21 mouse cellular contexts compared by ENCODE assay signal in the genomic region with DNA sequence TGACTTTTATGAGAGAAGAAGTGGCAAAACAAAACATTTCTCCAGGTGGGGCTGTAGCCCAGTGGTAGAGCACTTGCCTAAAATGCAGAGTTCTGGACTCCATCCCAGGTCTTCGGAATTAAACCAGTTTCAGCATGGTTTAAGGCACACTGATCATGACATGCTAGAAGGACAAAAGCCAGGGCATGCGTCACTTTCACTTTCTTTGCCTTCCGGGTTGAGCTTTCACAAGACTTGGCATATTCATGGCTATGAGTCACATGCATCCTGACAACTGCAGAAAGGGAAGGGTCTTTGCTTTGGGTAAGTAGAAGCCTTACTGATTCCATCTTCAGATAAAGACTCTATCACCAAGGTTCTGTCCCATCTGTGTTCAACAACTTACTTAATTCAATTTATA. TPM values are rescaled to one million over a fixed set of nuclear protein-coding genes. Genes with fewer than 3 reads are reported as not detected.
DNase-seq lines count a peak whose midpoint lies in the region; ATAC-seq and TF ChIP-seq lines count a peak whose summit lies in the region.
"Had no signal": no experiment of that assay in that cellular context is flagged by ENCODE, and none has a peak within 500 bp of the region (broad histone marks: within the 10 kb centered on the region; RNA-seq: fewer than 3 reads in every experiment).

No protein-coding gene starts in this region.

- no peaks in the 10 kb centered on the region for H3K27me3 ChIP-seq in lung, postnatal 0 days (replicated peaks; ENCODE audit: insufficient read depth, low read length)
- H3K27me3 ChIP-seq: forebrain, embryonic 15.5 days; hindbrain, embryonic 12.5 days; limb, embryonic 12.5 days had no signal

- no peak for TF ChIP-seq CTCF in lung, postnatal 0 days (IDR thresholded peaks at IDR 0.05)

- no peak overlapping the region for H3K4me3 ChIP-seq in lung, postnatal 0 days (ENCODE audit: low read depth, low read length)
- H3K4me3 ChIP-seq: embryonic facial prominence, embryonic 10.5 days; forebrain, embryonic 15.5 days; hindbrain, embryonic 12.5 days; limb, embryonic 12.5 days had no signal

- peak; percentile 69 to 92 for DNase-seq in adrenal gland, adult (ENCODE audit: inconsistent age in 2 of 2, low spot score in 1 of 2)
- DNase-seq in adrenal gland, postnatal 4 days (ENCODE audit: low spot score in 2 of 2), result no peak
- DNase-seq in urinary bladder, postnatal 36 days (ENCODE audit: low spot score in 2 of 2), result peak; percentile 14 to 57
- no peak for DNase-seq in urinary bladder, postnatal 4 days (ENCODE audit: low spot score in 2 of 2)
- DNase-seq in lung, postnatal 0 days (ENCODE audit: low spot score), result peak; percentile 42
- DNase-seq in kidney, postnatal 10 days, result no peak
- DNase-seq in layer of hippocampus, adult 8-10 months (ENCODE audit: low spot score in 2 of 2), result no peak
- DNase-seq in thymus, postnatal 14 days, result no peak
- DNase-seq: B cell, adult 2 months; cerebellum, adult 2 months; gastrocnemius, postnatal 36 days; kidney, adult 9 months; layer of hippocampus, adult 9-11 months had no signal

- no peak overlapping the region for H3K9ac ChIP-seq in lung, postnatal 0 days (replicated peaks; ENCODE audit: low read depth)
- H3K9ac ChIP-seq: forebrain, embryonic 15.5 days; hindbrain, embryonic 12.5 days; limb, embryonic 12.5 days had no signal

- H3K36me3 ChIP-seq in lung, postnatal 0 days (ENCODE audit: insufficient read depth, low read length), result no peaks in the 10 kb centered on the region
- H3K36me3 ChIP-seq: forebrain, embryonic 15.5 days; hindbrain, embryonic 12.5 days; limb, embryonic 12.5 days had no signal

- TF ChIP-seq EP300 in lung, postnatal 0 days (IDR thresholded peaks at IDR 0.05), result no peak

- no peak overlapping the region for H3K27ac ChIP-seq in lung, postnatal 0 days (ENCODE audit: low read length)
- H3K27ac ChIP-seq: embryonic facial prominence, embryonic 10.5 days; forebrain, embryonic 15.5 days; hindbrain, embryonic 12.5 days; limb, embryonic 12.5 days had no signal

- 64% methylated on average over 3 of the region's 3 CpGs for whole genome bisulfite sequencing in lung, postnatal 0 days

- H3K9me3 ChIP-seq in lung, postnatal 0 days (ENCODE audit: low read length), result no peaks in the 10 kb centered on the region
- H3K9me3 ChIP-seq: embryonic facial prominence, embryonic 10.5 days; forebrain, embryonic 15.5 days; hindbrain, embryonic 12.5 days; limb, embryonic 12.5 days had no signal

- peaks cover 5% of the 10 kb centered on the region; the same call in 1 of the 2 replicates for H3K4me1 ChIP-seq in lung, postnatal 0 days (ENCODE audit: insufficient read depth, low read depth, low read length)

- H3K4me2 ChIP-seq in lung, postnatal 0 days (replicated peaks; ENCODE audit: low read depth, low read length), result no peak overlapping the region
- H3K4me2 ChIP-seq: forebrain, embryonic 15.5 days; hindbrain, embryonic 12.5 days; limb, embryonic 12.5 days had no signal

- no peak for ATAC-seq in lung, postnatal 0 days
- ATAC-seq: forebrain, embryonic 15.5 days had no signal

RNA-seq across cellular contexts. Expression of gene Zfp202, which starts 3.9 kb away (rescaled TPM):
- total RNA-seq in adrenal gland, postnatal 4 days (2021), result 1 to 10 TPM; 8.0 to 8.1 TPM
- polyA plus RNA-seq in lung, postnatal 0 days (2015; fragmentation: Nextera tagmentation; extraction: Ambion mirVana), result 1.3 and 1.7 TPM in 2 replicates
- 1 to 10 TPM; 3.7 to 5.1 (median 4.4) TPM for total RNA-seq in layer of hippocampus, adult 8-10 months (2022)

RNA-seq across cellular contexts. Expression of gene Olfr986, which starts 15.3 kb away (rescaled TPM):
- not detected for total RNA-seq in adrenal gland, postnatal 4 days (2021)
- not detected in 2 replicates for polyA plus RNA-seq in lung, postnatal 0 days (2015; fragmentation: Nextera tagmentation; extraction: Ambion mirVana)
- total RNA-seq in layer of hippocampus, adult 8-10 months (2022), result under 1 TPM in 1 of 4 experiments, not detected in 3; 0.18 TPM
- total RNA-seq: gastrocnemius, postnatal 36 days; midbrain, postnatal 0 days; neutrophil, adult 5-6 weeks had no signal
- polyA plus RNA-seq: cerebellum, adult 2 months; embryonic facial prominence, embryonic 10.5 days; forebrain, embryonic 15.5 days; hindbrain, embryonic 12.5 days; limb, embryonic 12.5 days; lung, embryonic 16.5 days; midbrain, postnatal 0 days; stomach, embryonic 14.5 days had no signal

RNA-seq across cellular contexts. Expression of gene Tmem225, which starts 48.1 kb away (rescaled TPM):
- not detected for total RNA-seq in adrenal gland, postnatal 4 days (2021)
- polyA plus RNA-seq in lung, postnatal 0 days (2015; fragmentation: Nextera tagmentation; extraction: Ambion mirVana), result not detected in 2 replicates
- total RNA-seq in layer of hippocampus, adult 8-10 months (2022), result not detected
- total RNA-seq: gastrocnemius, postnatal 36 days; midbrain, postnatal 0 days; neutrophil, adult 5-6 weeks had no signal
- polyA plus RNA-seq: cerebellum, adult 2 months; embryonic facial prominence, embryonic 10.5 days; forebrain, embryonic 15.5 days; hindbrain, embryonic 12.5 days; limb, embryonic 12.5 days; lung, embryonic 16.5 days; midbrain, postnatal 0 days; stomach, embryonic 14.5 days had no signal

Comparison
In these comparisons a context has a peak if more than half of its experiments do, and no peak if none do; other contexts are left out.
1. DNase-seq: peak in adrenal gland, adult (2 of 2), urinary bladder, postnatal 36 days (2 of 2) and lung, postnatal 0 days (single experiment); none in adrenal gland, postnatal 4 days (0 of 2), urinary bladder, postnatal 4 days (0 of 2), kidney, postnatal 10 days (single experiment), layer of hippocampus, adult 8-10 months (0 of 2) and thymus, postnatal 14 days (single experiment).